Mouse (Mus musculus): ENCODE data around the gene Iqcf1.
A peak's percentile ranks its signal among the peaks of the same experiment; 100 is the strongest.

DNA sequence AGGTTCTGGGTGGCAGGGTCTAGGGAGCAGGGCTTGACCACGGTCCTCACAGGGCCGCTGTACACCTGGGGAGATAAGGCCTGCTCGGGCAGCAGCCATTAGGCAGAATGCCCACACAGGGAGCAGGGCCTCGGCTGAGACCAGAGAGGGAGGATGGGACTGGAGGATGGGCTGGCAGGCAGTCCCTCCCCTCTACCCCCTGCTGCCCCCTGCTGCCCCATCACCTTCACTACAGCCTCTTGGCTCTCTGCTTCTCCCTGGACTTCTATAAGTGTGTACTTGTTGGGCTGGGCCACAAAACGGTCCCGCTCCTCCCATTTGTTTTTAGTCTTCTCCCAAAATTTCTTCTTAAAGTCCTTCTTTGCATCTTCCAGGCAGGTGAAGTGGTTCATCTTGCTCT, 25.3 kb upstream of the Iqcf1 start:
- TF ChIP-seq CTCF (IDR thresholded peaks at IDR 0.05; ENCODE audit: low read depth, low read length), result peak; percentile 37; the same call in 1 of the 2 replicates
- no peak for TF ChIP-seq POLR2A (IDR thresholded peaks at IDR 0.05; ENCODE audit: borderline replicate concordance, low read depth, low read length)
